Mouse (Mus musculus): ENCODE results near the gene Pcsk6. TPM values are rescaled to one million over a fixed set of nuclear protein-coding genes. Genes with fewer than 3 reads are reported as not detected.

Pcsk6 gene
- polyA plus RNA-seq, 1 experiment from 2014 or later: 3.5 TPM

DNA sequence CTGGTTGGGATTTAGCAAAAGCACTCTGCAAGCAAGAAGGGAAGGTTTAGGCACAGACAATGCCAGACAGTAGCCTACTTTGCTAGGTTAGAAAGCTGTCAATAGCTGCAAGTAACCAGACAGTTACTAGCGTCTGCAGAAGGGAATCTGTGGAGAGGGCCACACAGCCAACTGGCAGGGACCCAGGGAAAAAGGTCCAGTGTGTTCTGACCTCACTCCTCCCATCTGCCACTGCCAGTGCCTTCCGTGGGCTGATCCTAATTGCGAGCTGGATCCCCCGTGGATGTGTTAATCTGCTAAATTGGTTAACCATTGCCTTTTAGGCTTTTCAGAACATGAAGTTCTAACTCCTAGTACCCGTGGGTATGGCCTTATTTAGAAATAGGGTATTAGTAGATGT is 232.6 kb downstream of the Pcsk6 start:
- Histone ChIP-seq H3K4me3 (no peak overlapping the region), H3K27ac (no peak overlapping the region), H3K9me3 (no peaks in the 10 kb centered on the region), H3K27me3 (ENCODE audit: insufficient read depth, poor library complexity, severe bottlenecking) (no peaks in the 10 kb centered on the region), H3K4me1 (no peaks in the 10 kb centered on the region), H3K36me3 (peaks cover 35% of the 10 kb centered on the region)
- 76% methylated on average over 5 of the region's 5 CpGs for WGBS
- no peak for DNase-seq (ENCODE audit: low spot score)

DNA sequence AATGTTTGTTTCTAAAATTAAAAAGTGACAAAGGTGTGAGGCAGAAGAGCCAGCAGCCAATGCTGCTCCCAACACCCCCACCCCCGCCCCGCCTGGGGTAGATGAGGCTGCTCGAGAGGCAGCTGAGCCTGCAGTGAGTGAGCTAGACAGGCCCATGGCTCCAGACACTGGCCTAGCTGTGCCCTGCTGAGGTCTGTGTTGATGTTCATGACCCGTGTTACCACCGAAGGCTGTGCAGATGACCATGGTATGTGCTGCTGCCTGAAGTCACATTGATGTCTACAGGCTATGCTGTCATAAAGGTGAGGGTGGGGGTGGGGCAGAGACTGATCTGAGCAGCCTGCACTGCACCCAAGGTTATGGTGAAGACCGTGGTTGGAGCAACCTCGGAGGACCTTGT is 237.3 kb downstream of the Pcsk6 start:
- no peak overlapping the region for H3K4me3 ChIP-seq
- H3K27ac ChIP-seq: no peak overlapping the region
- DNase-seq (ENCODE audit: low spot score): no peak
- H3K4me1 ChIP-seq: no peaks in the 10 kb centered on the region
- H3K27me3 ChIP-seq (ENCODE audit: insufficient read depth, poor library complexity, severe bottlenecking): peaks cover 20% of the 10 kb centered on the region; the same call in 1 of the 2 replicates
- no peaks in the 10 kb centered on the region for H3K36me3 ChIP-seq
- 83% methylated on average over 7 of the region's 7 CpGs for WGBS
- no peaks in the 10 kb centered on the region for H3K9me3 ChIP-seq

Other genes with a start within 250 kb of the Pcsk6 start
- gene Tarsl2, start 216.8 kb upstream of the Pcsk6 start, polyA plus RNA-seq (2016; fragmentation: Nextera tagmentation; extraction: Ambion mirVana): 13.1 and 17.4 TPM in 2 replicates
- gene Tm2d3, start 170.6 kb upstream of the Pcsk6 start, polyA plus RNA-seq (2016; fragmentation: Nextera tagmentation; extraction: Ambion mirVana): 50.1 and 59.0 TPM in 2 replicates
- gene Gm45213, start 181.9 kb downstream of the Pcsk6 start, polyA plus RNA-seq (2016; fragmentation: Nextera tagmentation; extraction: Ambion mirVana): not detected in 2 replicates
- gene Snrpa1, start 197.3 kb downstream of the Pcsk6 start, polyA plus RNA-seq (2016; fragmentation: Nextera tagmentation; extraction: Ambion mirVana): 147 and 212 TPM in 2 replicates
- 88.5 and 109 TPM in 2 replicates for gene Selenos, start 217.9 kb downstream of the Pcsk6 start, polyA plus RNA-seq (2016; fragmentation: Nextera tagmentation; extraction: Ambion mirVana)
- gene Chsy1, start 247.8 kb downstream of the Pcsk6 start, polyA plus RNA-seq (2016; fragmentation: Nextera tagmentation; extraction: Ambion mirVana): 12.6 and 21.0 TPM in 2 replicates

Measured in heart, embryonic 10.5 days (tissue).